Mouse (Mus musculus) cerebellum, adult 2 months (tissue): ENCODE data around the gene Ppbp.

Experiments
- CTCF ChIP-seq: fragments of 200-500 bp; IDR thresholded peaks from 2 replicates; pipeline ENCODE4 v1.5.1; 2011; ENCODE audit warnings: low read depth, mild to moderate bottlenecking, control low read depth, low read length, moderate library complexity, borderline replicate concordance; ENCODE audit not compliant: insufficient read depth
- POLR2A ChIP-seq: fragments of 200-500 bp; IDR thresholded peaks from 2 replicates; pipeline ENCODE4 v1.6.1; 2011; ENCODE audit warnings: low read length, control low read depth, borderline replicate concordance; ENCODE audit not compliant: insufficient read depth

DNA sequence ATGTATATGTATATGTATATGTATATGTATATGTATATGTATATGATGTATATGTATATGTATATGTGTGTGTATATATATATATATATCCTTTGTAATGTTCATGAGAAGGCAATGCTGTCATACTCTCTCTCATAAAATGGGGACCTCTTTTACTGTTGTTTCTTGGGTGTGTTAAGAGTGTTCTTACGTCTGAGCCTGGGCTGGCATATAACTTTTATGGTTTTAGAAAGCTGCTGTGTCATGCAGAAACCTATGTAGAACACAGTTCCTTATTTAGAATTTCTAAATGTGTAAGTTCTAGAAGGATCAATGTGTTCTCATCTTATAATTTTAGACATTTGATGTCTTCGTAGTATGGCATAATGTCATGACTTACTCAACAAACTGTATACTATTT is 7.5 kb upstream of the Ppbp start:
- no peak for TF ChIP-seq CTCF
- no peak for TF ChIP-seq POLR2A
